Mouse (Mus musculus): Measurements from ENCODE around the gene Gga2.

The Gga2 gene

GRCm38 (mm10) chr7:122000396-122000795, 20.6 kb downstream of the Gga2 start:
- no peak for DNase-seq (ENCODE audit: low spot score)

DNA sequence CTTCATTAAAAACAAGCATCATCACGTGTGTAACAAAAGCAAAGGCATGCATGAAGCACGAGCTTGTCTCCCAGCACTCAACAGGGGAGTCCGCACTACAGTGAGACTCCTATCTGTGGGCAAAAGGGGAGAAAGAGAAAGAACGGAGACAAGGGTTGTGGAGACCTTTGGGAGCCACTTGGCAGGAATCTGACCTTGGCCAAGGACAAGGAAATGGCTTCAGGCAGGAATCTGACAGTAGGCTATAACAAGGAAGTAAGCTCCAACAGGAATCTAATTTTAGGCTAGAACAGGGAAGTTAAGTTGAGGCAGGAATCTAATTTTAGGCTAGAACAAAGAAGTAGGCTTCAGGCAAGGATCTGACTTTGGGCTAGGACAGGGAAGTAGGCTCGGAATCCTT, 25.1 kb downstream of the Gga2 start:
- DNase-seq (ENCODE audit: low spot score), result no peak

DNA sequence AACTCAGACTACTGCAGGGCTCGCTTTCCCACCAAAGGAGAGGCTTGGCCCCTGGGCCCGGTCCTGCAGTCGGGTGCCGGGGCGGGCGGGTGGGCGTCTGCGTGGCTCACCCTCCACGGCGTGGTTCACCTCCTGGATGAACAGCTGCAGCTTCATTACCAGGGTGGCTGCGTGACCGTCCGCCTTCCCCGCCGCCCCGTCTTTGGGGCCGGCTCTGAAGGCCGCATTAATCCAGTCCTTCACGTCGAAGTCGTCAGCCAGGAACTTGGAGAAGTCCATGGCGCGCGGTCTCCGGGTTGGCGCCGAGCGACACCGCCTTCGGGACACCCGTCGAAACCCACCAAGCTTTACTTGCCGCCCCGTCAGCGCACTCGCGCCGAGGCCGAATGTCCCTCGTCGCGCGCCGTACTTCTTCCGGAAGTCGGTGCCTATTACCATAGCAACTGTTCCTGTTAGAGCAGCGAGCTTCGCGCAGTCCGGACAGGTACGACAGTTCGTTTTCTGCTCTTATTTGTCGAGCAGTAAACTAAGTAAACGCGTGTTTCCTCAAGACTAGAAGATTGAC, 39.6 kb downstream of the Gga2 start, which contains the start of gene Cog7:
Gene Cog7 (minus strand): TSS at position 405 of the 565 bp plus-strand sequence.
- DNase-seq (ENCODE audit: low spot score), result peak; percentile 78

GRCm38 (mm10) chr7:121975031-121975430, 46.0 kb downstream of the Gga2 start:
- peak; percentile 9 for DNase-seq (ENCODE audit: low spot score)

DNA sequence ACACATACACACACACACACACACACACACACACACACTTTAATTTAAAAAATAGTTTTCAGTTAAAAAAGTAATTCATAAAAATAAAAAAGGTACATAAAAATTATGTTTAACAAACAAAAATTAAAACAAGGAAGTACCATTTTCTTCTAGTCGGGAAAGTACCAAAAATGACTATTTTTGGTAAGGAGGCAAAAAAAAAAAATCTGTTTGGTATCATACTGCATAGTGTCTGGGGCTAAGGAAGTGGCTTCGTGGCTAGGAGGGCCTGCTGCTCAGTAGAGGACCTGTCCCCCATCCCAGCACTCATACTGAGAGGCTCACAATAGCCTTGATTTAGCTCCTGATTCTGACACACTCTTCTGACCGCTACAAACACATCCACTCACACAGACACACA, 49.3 kb downstream of the Gga2 start:
- no peak for DNase-seq (ENCODE audit: low spot score)

- no peak for DNase-seq (ENCODE audit: low spot score)
These were observed 50.8 kb downstream of the Gga2 start for GRCm38 (mm10) chr7:121970250-121970649.

DNA sequence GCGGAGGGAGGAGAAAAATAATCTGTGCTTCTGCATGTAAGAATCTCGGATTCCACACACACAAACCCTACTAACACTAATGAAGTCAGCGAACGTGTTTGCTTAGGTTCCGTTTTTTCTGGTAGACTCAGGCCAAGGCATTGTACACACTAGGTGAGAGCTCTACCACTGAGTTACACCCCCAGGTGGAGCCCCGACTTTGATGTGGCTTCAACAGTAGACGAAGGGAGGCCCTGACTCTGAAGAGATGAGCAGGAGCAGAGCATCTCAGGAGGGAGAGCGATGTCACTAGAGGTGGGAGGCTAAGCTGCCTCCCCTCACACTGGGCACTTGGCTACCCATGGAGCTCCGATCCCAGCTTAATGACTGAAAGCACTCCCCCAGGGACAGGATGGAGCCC, 52.2 kb downstream of the Gga2 start:
- DNase-seq (ENCODE audit: low spot score), result no peak

- DNase-seq (ENCODE audit: low spot score), result no peak
These were observed 52.8 kb downstream of the Gga2 start for GRCm38 (mm10) chr7:121968242-121968641.

GRCm38 (mm10) chr7:121966169-121966568, 54.9 kb downstream of the Gga2 start:
- DNase-seq (ENCODE audit: low spot score), result no peak

DNA sequence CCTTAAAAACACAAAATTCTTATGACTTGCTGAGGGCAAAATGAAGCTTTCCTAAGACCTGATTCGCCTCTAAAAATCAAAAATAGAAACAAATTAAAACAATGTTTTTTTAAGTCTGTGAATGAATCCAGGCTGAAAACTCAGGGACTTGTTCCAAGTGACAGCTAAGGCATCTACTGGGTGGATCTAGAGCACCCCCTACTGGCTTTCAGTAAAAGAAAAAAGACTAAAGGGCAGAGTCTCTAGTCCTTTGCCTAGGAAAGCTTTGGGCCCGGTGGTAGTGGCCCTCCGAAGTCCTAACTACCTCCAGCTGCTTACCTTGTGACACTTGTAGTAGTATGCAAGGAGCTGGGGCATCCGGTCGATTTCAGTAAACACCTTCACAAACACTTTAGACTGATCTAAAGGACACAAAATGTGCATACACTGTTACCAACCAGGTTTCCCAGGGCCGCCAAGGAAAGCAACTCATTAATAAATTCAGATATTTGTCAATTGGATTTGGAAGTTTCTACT, 57.1 kb downstream of the Gga2 start:
- DNase-seq (ENCODE audit: low spot score), result no peak

GRCm38 (mm10) chr7:121962571-121962959, 58.5 kb downstream of the Gga2 start:
- DNase-seq (ENCODE audit: low spot score), result no peak

DNA sequence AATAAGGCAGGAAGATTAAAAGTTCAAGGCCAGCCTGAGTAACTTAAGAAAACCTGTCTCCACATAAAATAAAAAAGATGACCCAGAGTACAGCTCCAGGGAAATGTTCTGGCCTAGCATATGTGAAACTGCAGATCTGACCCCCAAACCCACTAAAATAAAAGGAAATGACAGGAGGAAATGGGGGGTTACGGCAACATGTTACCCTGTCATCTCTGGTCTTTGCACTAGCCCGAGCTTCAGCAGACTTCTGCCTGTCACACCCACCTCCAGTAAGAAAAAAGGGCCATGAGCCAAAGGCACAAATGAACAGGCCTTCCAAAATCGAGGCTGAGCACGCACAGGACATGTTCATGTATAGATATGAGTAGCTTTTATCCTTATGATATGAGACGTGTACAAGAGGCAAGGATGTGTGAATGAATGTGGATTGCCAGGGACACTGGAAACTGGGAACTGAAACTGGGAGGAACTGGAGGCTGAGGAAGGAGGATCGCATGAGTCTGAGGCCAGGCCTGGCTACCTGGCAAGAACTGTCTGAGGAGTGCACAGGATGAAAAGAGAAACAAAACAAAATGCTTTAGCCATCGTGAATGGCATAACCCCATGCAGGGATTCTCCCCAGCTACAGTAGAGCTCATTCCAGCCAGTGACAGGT, 59.0 kb downstream of the Gga2 start:
- DNase-seq (ENCODE audit: low spot score), result no peak

DNA sequence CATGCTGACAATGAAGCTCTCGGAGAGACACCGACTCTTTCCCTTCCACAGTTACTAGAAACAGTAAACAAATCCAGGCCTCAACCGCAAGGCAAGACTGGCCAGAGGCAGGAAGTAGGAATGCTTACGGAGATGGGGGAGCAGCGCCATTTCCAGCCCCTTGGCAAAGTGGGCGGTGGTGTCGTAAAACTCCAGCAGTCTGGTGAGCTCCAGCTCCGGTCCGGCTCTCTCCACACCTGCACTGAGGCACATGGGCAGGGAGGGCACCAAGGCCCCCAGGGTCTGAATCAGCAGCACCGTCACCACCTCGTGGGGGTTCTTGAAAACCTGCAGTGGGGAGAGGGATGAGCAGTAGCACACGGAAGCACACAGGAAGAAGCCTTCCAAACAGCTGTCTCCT, 65.2 kb downstream of the Gga2 start:
- DNase-seq (ENCODE audit: low spot score), result no peak

DNA sequence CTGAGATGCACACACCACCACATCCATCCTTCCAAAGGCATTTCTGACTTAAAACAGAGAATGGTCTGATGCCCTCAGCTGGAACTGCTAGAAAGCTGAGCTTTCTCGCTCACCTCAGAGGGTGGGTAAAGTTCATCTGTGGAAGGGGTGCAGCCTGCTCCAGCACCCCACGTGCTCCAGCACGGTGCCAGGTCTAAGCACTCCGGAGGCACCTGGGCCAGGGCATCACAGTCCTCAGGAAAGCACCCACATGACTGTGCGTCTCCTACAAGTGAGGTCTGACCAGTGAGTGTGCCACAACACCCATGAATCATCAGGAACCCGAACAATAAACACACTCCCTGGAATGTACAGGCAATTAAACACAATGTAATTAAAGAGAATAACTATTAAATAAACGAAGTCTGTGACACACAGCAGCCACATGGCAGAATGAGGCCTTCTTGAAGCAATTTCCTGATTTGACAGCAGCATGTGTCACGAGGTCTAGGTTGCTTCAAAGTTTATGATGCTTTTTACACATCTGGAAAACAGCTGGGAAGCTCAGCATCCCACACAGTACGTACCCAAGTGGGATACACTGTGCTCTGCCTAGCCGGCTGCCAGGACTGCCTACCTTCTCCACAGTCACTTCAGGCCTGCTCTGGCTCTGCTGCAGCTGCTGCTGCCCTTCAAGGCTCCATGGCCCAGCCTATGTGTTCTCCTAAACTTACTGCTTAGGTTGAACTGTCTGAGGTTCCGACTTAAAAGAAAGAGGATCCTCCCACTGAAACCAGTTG, 65.9 kb downstream of the Gga2 start:
- no peak for DNase-seq (ENCODE audit: low spot score)

DNA sequence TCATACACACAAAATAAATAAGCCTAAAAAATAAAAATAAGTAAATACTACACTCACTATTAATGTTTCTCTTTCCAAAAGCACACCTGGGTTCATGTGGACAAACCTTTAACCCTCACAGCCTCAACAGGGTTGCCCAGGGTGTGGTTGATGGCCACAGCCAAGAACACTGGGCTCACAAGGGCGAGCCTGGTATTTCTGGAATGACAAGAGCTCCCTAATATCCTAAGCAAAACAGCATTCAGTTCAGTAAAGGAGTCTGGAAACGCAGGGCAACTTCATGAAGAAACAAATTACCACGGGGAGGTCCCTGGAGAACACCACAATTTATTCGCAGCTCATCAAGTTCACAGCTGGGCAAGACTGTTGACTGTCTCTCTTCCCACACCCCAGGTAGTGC, 73.5 kb downstream of the Gga2 start:
- DNase-seq (ENCODE audit: low spot score), result no peak

DNA sequence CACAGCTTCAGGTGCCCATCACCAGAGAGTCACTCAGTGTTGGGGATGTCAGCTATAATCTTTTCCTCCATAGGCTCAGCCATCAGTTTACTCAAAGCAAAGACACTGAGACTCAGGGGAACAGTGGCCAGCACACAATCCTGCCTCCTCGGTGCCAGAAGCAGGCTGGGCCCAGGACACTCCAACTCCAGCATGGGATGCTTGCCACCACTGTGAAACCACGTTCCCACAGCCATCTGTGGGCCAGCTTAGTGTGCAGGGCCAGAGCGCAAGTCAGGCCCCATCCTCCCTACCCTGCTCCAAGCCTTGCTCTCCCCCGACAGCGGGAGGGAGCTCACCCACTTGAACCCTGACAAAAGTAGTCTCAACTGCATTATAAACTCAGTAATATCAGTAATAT, 74.8 kb downstream of the Gga2 start:
- DNase-seq (ENCODE audit: low spot score), result no peak

DNA sequence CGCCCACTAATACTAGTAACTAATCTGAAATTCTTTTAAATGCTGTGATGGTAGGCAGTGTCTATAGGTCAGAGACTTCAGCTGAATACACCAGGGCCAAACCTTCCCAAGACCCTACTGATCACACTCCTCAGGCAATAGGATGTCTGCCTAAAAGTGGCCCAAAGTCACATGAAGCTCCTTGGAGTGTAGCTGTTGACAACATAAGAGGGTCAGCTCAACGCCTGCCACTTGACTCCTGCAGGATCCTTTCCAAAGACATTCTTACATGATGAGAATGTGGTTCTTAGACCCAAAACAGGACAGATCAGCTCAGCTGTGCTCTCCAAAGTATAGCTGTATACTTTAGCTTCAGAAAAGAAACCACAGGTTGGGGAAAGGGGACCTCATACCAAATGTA, 78.7 kb downstream of the Gga2 start:
- DNase-seq (ENCODE audit: low spot score), result no peak

GRCm38 (mm10) chr7:121941640-121942039, 79.4 kb downstream of the Gga2 start:
- no peak for DNase-seq (ENCODE audit: low spot score)

- DNase-seq (ENCODE audit: low spot score), result no peak
These were observed 80.0 kb downstream of the Gga2 start for GRCm38 (mm10) chr7:121941016-121941415.

DNA sequence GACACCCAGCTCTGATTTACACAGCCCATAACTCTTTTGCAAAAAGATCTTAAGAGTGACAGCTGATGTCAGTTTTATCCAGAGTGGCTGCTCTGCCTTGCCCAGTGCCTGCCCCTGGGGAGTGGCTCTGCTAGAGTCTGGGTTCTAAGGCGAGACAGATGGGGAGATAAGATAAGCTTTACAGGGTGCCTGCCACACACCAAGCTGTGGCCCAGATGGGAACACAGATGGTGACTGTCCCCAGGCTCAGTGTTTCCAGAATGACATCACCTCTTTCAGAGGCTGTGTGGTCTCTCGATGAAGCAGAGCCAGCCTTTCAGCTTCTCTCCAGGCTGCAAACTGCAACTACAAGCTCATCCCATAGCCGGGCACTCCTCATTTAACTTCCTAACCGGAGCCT, 81.3 kb downstream of the Gga2 start:
- DNase-seq (ENCODE audit: low spot score), result no peak

DNA sequence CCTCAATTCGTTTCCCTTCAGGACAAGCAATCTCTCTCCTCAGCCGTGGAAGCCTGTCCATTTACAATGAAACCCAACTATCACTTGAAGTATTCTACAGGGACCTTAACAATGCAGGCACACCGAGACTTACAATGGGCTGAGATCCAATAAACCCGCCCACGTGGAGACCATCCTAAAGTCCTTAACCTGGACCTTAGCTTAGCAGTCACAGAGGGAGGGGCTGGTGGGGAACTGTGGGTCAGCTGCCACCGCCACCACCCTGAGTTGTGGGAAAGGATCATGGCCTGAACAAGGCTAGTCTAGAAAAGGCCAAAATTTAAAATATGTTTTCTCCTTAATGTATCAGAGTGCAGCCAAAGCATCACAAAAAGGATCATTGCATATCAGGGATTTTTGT, 81.8 kb downstream of the Gga2 start:
- DNase-seq (ENCODE audit: low spot score), result no peak

DNA sequence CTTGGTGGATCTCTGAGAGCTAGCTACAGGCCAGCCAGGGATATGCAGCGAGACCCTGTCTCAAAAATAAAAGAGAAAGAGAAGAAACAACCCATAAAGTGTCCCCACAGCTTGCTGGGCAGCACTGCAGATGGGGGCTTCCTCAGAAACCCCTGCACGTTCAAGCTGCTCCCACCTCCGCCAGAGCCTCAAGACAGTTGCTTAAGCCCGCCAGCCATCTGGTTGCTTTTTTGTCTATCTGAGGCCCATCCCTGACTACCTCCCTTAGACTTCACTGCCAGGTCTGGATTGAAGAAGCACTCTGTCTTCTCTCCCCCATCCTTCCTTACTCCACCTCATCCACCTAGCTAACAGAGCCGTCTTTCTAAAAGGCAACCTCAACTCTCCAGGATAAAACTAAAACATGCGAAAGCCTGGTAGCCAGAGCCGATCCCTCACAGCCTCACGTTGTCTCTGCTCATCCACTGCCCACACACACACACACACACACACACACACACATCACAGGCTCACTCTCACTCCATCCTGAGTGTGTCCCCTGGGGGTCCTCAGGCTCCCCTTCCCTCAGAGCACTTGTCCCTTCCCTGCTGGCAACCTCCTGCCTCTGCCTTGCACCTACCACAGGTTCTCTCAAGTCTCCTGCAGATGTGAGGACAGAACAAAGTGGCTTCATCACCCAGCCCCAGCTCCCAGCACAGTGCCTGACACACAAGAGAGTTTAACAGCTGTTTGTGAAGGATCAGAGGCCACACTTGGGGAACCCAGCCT, 82.7 kb downstream of the Gga2 start:
- no peak for DNase-seq (ENCODE audit: low spot score)
